Mouse (Mus musculus): ENCODE data around the gene Cdiptos. TPM values are rescaled to one million over a fixed set of nuclear protein-coding genes. Genes with fewer than 3 reads are reported as not detected.
A peak's percentile ranks its signal among the peaks of the same experiment; 100 is the strongest.

The Cdiptos gene
- polyA plus RNA-seq, 1 experiment, result 1.1 TPM

- DNase-seq (ENCODE audit: low read depth, low spot score), result no peak
- WGBS, result 78% methylated on average over 5 of the region's 5 CpGs
These were observed 34.1 kb downstream of the Cdiptos start for GRCm38 (mm10) chr7:126941801-126942200.

DNA sequence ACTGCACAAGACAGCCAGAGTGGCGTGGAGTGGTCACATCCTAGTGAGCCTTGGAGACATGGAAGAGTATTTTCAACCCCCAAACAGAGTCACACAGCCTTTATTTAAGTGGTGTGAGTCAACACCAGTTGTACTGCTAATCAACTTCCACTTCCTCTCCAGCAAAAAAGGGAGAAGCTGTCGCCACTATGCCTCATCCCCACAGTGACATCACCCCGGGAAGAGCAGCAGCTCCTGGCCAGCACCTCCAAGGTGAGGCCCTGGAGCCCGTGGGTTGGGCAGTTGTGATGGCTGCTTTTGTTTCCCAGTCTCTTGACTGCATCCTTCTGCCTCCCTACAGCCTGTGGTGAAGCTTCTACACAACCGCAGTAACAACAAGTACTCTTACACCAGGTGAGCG is 34.7 kb downstream of the Cdiptos start:
- WGBS, result 38% methylated on average over 6 of the region's 6 CpGs

GRCm38 (mm10) chr7:126932652-126933051 is 43.2 kb downstream of the Cdiptos start:
- no peak for DNase-seq (ENCODE audit: low read depth, low spot score)
- WGBS, result 90% methylated on average over 2 of the region's 2 CpGs

More for the DNA sequence above, 34.7 kb downstream of the Cdiptos start:
- no peak for DNase-seq (ENCODE audit: low read depth, low spot score)

- DNase-seq (ENCODE audit: low read depth, low spot score), result no peak
- under 1% methylated on average over 27 of the region's 27 CpGs for WGBS
These were observed 46.9 kb downstream of the Cdiptos start for GRCm38 (mm10) chr7:126929046-126929445.

GRCm38 (mm10) chr7:126928384-126929037 is 47.4 kb downstream of the Cdiptos start, which contains the start of gene Kctd13:
Gene Kctd13 (plus strand): TSS chr7:126928879.
- DNase-seq (ENCODE audit: low read depth, low spot score), result peak; percentile 81
- 2% methylated on average over 56 of the region's 56 CpGs for WGBS

DNA sequence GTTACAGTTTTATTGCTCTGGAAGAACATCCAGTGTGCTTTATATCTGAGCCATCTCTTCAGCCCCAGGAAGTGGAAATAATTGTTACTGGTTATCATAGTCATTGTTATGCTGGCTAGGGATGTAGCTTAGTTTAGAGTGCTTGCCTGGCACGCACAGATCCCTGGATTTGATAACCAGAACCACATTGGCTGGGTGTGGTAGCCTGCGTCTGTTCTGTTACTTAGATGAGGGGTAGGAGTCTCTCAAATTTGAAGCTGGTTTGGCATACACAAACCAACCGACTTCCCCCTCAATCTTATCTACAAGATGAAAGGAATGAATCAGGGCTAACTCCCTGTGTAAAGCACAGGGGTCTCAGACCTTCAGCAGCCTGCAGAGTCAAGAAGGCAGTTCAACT is 49.6 kb downstream of the Cdiptos start:
- no peak for DNase-seq (ENCODE audit: low read depth, low spot score)
- WGBS, result 46% methylated on average over 3 of the region's 3 CpGs

DNA sequence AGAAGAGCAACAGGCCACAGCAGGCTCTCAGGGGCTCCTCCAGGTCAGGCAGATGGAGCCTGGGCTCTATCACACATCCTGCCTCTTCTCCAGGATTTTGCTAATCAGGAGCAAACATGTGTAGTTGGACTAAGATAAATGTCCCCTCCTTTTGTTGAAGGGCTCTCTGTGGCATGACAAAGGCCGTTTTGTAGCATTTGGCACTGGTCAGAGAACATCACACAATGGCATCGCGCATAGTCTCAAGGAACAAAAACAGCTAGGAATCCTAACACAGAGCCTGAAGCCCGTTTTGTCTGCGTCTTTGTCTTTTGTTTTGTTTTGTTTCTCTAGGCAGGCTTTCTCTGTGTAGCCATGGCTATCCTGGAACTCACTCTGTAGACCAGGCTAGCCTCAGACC is 51.9 kb downstream of the Cdiptos start:
- DNase-seq (ENCODE audit: low read depth, low spot score), result no peak

DNA sequence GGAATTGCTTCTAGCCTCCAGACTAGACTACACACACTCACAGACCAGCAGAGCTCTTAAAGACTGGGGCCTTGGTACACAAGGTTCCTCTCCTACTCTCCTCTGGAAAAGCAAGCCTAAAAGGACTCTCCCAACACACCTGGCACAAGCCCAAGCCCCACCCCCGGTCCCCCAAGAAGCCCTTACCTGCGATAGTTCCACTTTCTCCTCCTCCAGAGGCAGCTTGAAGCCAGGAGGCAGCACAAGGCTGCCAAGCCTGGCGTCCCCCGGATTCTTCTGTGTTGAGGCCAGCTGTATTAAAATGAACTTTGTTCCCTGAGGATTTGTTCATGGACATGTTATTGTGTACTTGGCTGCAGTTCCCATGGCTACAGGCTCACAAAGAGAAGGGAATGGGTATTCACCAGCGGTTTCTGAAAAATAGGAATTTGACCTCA is 53.3 kb downstream of the Cdiptos start, which contains the start of gene Tmem219:
Gene Tmem219, minus strand, starts transcription at position 294 of the 437 bp plus-strand sequence.
- 15% methylated on average over 5 of the region's 5 CpGs for WGBS
- DNase-seq (ENCODE audit: low read depth, low spot score), result no peak

More for the DNA sequence above, 51.9 kb downstream of the Cdiptos start:
- 77% methylated on average over 5 of the region's 5 CpGs for WGBS

Other genes starting within 250 kb of the Cdiptos start
- 497 and 498 TPM in 2 replicates for gene Mapk3, start 216.5 kb downstream of the Cdiptos start, polyA plus RNA-seq (2012; rRNA removed)
- gene Gdpd3, start 209.8 kb downstream of the Cdiptos start, polyA plus RNA-seq (2012; rRNA removed), result 32.7 and 34.4 TPM in 2 replicates
- 84.4 and 90.5 TPM in 2 replicates for gene Ypel3, start 199.1 kb downstream of the Cdiptos start, polyA plus RNA-seq (2012; rRNA removed)
- gene Tbx6, start 194.6 kb downstream of the Cdiptos start, polyA plus RNA-seq (2012; rRNA removed), result 0.87 and 1.6 TPM in 2 replicates
- gene Ppp4c, start 183.6 kb downstream of the Cdiptos start, polyA plus RNA-seq (2012; rRNA removed), result 245 and 253 TPM in 2 replicates
- 1.9 and 2.6 TPM in 2 replicates for gene Fam57b, start 178.4 kb downstream of the Cdiptos start, polyA plus RNA-seq (2012; rRNA removed)
- gene 4930451I11Rik, start 144.5 kb downstream of the Cdiptos start, polyA plus RNA-seq (2012; rRNA removed), result not detected in 2 replicates
- gene Doc2a, start 128.7 kb downstream of the Cdiptos start, polyA plus RNA-seq (2012; rRNA removed), result not detected in 2 replicates
- 9.4 and 13.4 TPM in 2 replicates for gene Hirip3, start 114.1 kb downstream of the Cdiptos start, polyA plus RNA-seq (2012; rRNA removed)
- 36.5 and 39.3 TPM in 2 replicates for gene Ino80e, start 113.7 kb downstream of the Cdiptos start, polyA plus RNA-seq (2012; rRNA removed)
- gene Taok2, start 91.4 kb downstream of the Cdiptos start, polyA plus RNA-seq (2012; rRNA removed), result 37.8 and 51.7 TPM in 2 replicates
- gene Tmem219, start 53.2 kb downstream of the Cdiptos start, polyA plus RNA-seq (2012; rRNA removed), result 64.4 and 92.1 TPM in 2 replicates
- 9.5 and 13.9 TPM in 2 replicates for gene Kctd13, start 47.2 kb downstream of the Cdiptos start, polyA plus RNA-seq (2012; rRNA removed)
- 0.43 and 0.45 TPM in 2 replicates for gene Asphd1, start 26.5 kb downstream of the Cdiptos start, polyA plus RNA-seq (2012; rRNA removed)
- 2.9 and 3.4 TPM in 2 replicates for gene Sez6l2, start 25.5 kb downstream of the Cdiptos start, polyA plus RNA-seq (2012; rRNA removed)
- gene Cdipt, start 184 bp downstream of the Cdiptos start, polyA plus RNA-seq (2012; rRNA removed), result 324 and 348 TPM in 2 replicates
- gene Mvp, start 38.5 kb upstream of the Cdiptos start, polyA plus RNA-seq (2012; rRNA removed), result 185 and 289 TPM in 2 replicates
- 0.45 and 3.0 TPM in 2 replicates for gene Pagr1b, start 40.4 kb upstream of the Cdiptos start, polyA plus RNA-seq (2012; rRNA removed)
- 5.3 and 11.3 TPM in 2 replicates for gene Pagr1a, start 41.3 kb upstream of the Cdiptos start, polyA plus RNA-seq (2012; rRNA removed)
- 22.1 and 23.8 TPM in 2 replicates for gene Gm42742, start 45.0 kb upstream of the Cdiptos start, polyA plus RNA-seq (2012; rRNA removed)
- gene Prrt2, start 45.1 kb upstream of the Cdiptos start, polyA plus RNA-seq (2012; rRNA removed), result 1.7 and 2.5 TPM in 2 replicates
- gene Maz, start 50.9 kb upstream of the Cdiptos start, polyA plus RNA-seq (2012; rRNA removed), result 102 and 115 TPM in 2 replicates
- gene Kif22, start 66.4 kb upstream of the Cdiptos start, polyA plus RNA-seq (2012; rRNA removed), result 18.4 and 19.3 TPM in 2 replicates
- gene Zg16, start 111.2 kb upstream of the Cdiptos start, polyA plus RNA-seq (2012; rRNA removed), result 7,033 and 9,267 TPM in 2 replicates
- 12.4 and 16.5 TPM in 2 replicates for gene AI467606, start 115.3 kb upstream of the Cdiptos start, polyA plus RNA-seq (2012; rRNA removed)
- gene Qprt, start 146.1 kb upstream of the Cdiptos start, polyA plus RNA-seq (2012; rRNA removed), result 1.5 TPM in 2 replicates
- 3.7 and 5.7 TPM in 2 replicates for gene Spn, start 161.7 kb upstream of the Cdiptos start, polyA plus RNA-seq (2012; rRNA removed)
- gene Cd2bp2, start 220.0 kb upstream of the Cdiptos start, polyA plus RNA-seq (2012; rRNA removed), result 25.1 and 28.6 TPM in 2 replicates
- 30.0 and 34.2 TPM in 2 replicates for gene Tbc1d10b, start 232.4 kb upstream of the Cdiptos start, polyA plus RNA-seq (2012; rRNA removed)
- 2.5 and 4.1 TPM in 2 replicates for gene Mylpf, start 232.8 kb upstream of the Cdiptos start, polyA plus RNA-seq (2012; rRNA removed)